Mouse (Mus musculus) lung, adult 2 months (tissue): ENCODE measurements around the gene Gm10118. TPM values are rescaled to one million over a fixed set of nuclear protein-coding genes. Genes with fewer than 3 reads are reported as not detected.

Experiments used
- DNase-seq: peaks from one replicate; pipeline ENCODE4 v3.0.0; 2022
- H3K4me1 ChIP-seq: fragments of 200-500 bp; 2 replicates; pipeline ENCODE4 v1.6.1; 2011; ENCODE audit warnings: low read length; ENCODE audit not compliant: control insufficient read depth, insufficient read depth
- H3K4me3 ChIP-seq: fragments of 200-500 bp; replicated peaks from 2 replicates; pipeline ENCODE3; 2011; ENCODE audit warnings: low read depth, mild to moderate bottlenecking, control low read depth, low read length; ENCODE audit errors: extremely low read depth
- CTCF ChIP-seq: fragments of 200-500 bp; IDR thresholded peaks from 2 replicates; pipeline ENCODE4 v1.5.1; 2011; ENCODE audit warnings: mild to moderate bottlenecking, low read length, control low read depth; ENCODE audit not compliant: insufficient read depth
- POLR2A ChIP-seq: fragments of 200-500 bp; IDR thresholded peaks from 2 replicates; pipeline ENCODE4 v1.6.1; 2011; ENCODE audit warnings: low read depth, mild to moderate bottlenecking, control low read depth, low read length, borderline replicate concordance; ENCODE audit errors: extremely low read depth
- WGBS: fragments of 180-500 bp; shearing (Covaris S2); methylation state at CpG from one replicate; pipeline ENCODE4 v1.1.7; 2018; 5-methylcytosine and 5-hydroxymethylcytosine counted together
- polyA plus RNA-seq: library from polyadenylated mRNA; depleted of rRNA; stranded (reverse); fragments of >200 nt; gene quantifications from 2 replicates; pipeline ENCODE4 v1.2.3, GENCODE M21; 2012; rRNA removed

Gene Gm10118
- polyA plus RNA-seq, 1 experiment, result not detected

GRCm38 (mm10) chr10:63886449-63887088 lies 40.7 kb downstream of the Gm10118 start:
- TF ChIP-seq CTCF (no peak), POLR2A (no peak)
- peak overlapping the region; percentile 27 for H3K4me3 ChIP-seq
- DNase-seq, result peak; percentile 7
- 50% methylated on average over 23 of the region's 23 CpGs for WGBS
- H3K4me1 ChIP-seq, result no peaks in the 10 kb centered on the region

- WGBS, result 64% methylated on average over 5 of the region's 5 CpGs
- H3K4me3 ChIP-seq, result no peak overlapping the region
- no peak for TF ChIP-seq CTCF
- no peak for TF ChIP-seq POLR2A
- H3K4me1 ChIP-seq, result no peaks in the 10 kb centered on the region
- peak; percentile 13 for DNase-seq
These were observed 46.8 kb downstream of the Gm10118 start for GRCm38 (mm10) chr10:63880462-63880903.

Other genes with a start within 250 kb of the Gm10118 start
- 0.11 and 0.24 TPM in 2 replicates for gene Lrrtm3, start 162.8 kb upstream of the Gm10118 start, polyA plus RNA-seq